Mouse (Mus musculus) cerebellum, adult 2 months (tissue): ENCODE results near the gene Dusp16. TPM values are rescaled to one million over a fixed set of nuclear protein-coding genes. Genes with fewer than 3 reads are reported as not detected.

Experiments used
- DNase-seq, 2 experiments: peaks; one replicate each; pipeline ENCODE4 v3.0.0; 2021
- H3K27ac ChIP-seq: fragments of 200-500 bp; 2 replicates; pipeline ENCODE4 v1.5.1; 2012; ENCODE audit warnings: low read length, control low read depth, inconsistent platforms; ENCODE audit not compliant: insufficient read depth
- H3K27me3 ChIP-seq: fragments of 200-500 bp; 2 replicates; pipeline ENCODE4 v1.6.1; 2012; ENCODE audit warnings: inconsistent platforms, mild to moderate bottlenecking, low read length, moderate library complexity; ENCODE audit not compliant: control insufficient read depth, insufficient read depth
- H3K4me1 ChIP-seq: fragments of 200-500 bp; 2 replicates; pipeline ENCODE4 v1.6.1; 2011; ENCODE audit warnings: low read length; ENCODE audit not compliant: control insufficient read depth, insufficient read depth
- H3K4me3 ChIP-seq: fragments of 200-500 bp; replicated peaks from 2 replicates; pipeline ENCODE3; 2011; ENCODE audit warnings: mild to moderate bottlenecking, low read depth, low read length, control low read depth; ENCODE audit not compliant: insufficient read depth
- CTCF ChIP-seq: fragments of 200-500 bp; IDR thresholded peaks from 2 replicates; pipeline ENCODE4 v1.5.1; 2011; ENCODE audit warnings: low read depth, mild to moderate bottlenecking, control low read depth, low read length, moderate library complexity, borderline replicate concordance; ENCODE audit not compliant: insufficient read depth
- POLR2A ChIP-seq: fragments of 200-500 bp; IDR thresholded peaks from 2 replicates; pipeline ENCODE4 v1.6.1; 2011; ENCODE audit warnings: low read length, control low read depth, borderline replicate concordance; ENCODE audit not compliant: insufficient read depth
- WGBS: fragments of 180-500 bp; shearing (Covaris S2); methylation state at CpG from one replicate; pipeline ENCODE4 v1.1.7; 2018; 5-methylcytosine and 5-hydroxymethylcytosine counted together
- polyA plus RNA-seq: library from polyadenylated mRNA; depleted of rRNA; stranded (reverse); fragments of >200 nt; gene quantifications from 2 replicates; pipeline ENCODE4 v1.2.3, GENCODE M21; 2012; rRNA removed

Gene Dusp16
- polyA plus RNA-seq, 1 experiment: 19.8 TPM

GRCm38 (mm10) chr6:134665817-134666216 lies 126.6 kb downstream of the Dusp16 start:
- no peak overlapping the region for H3K27ac ChIP-seq
- no peaks in the 10 kb centered on the region for H3K4me1 ChIP-seq
- TF ChIP-seq POLR2A (no peak), CTCF (no peak)
- 85% methylated on average over 9 of the region's 9 CpGs for WGBS
- no peak overlapping the region for H3K4me3 ChIP-seq
- no peak for DNase-seq
- H3K27me3 ChIP-seq: no peaks in the 10 kb centered on the region

Other genes with a start within 250 kb of the Dusp16 start
- 26.1 and 28.0 TPM in 2 replicates for gene Lrp6, start 225.7 kb downstream of the Dusp16 start, polyA plus RNA-seq
- 8.5 and 9.1 TPM in 2 replicates for gene Mansc1, start 160.1 kb downstream of the Dusp16 start, polyA plus RNA-seq
- 38.1 and 39.9 TPM in 2 replicates for gene Borcs5, start 153.1 kb downstream of the Dusp16 start, polyA plus RNA-seq
- 42.3 and 47.6 TPM in 2 replicates for gene Crebl2, start 37.5 kb upstream of the Dusp16 start, polyA plus RNA-seq
- 30.5 and 32.5 TPM in 2 replicates for gene Gpr19, start 106.0 kb upstream of the Dusp16 start, polyA plus RNA-seq
- gene Cdkn1b, start 127.8 kb upstream of the Dusp16 start, polyA plus RNA-seq: 45.6 and 52.7 TPM in 2 replicates
- 1.5 TPM in 2 replicates for gene Apold1, start 189.1 kb upstream of the Dusp16 start, polyA plus RNA-seq
- gene Ddx47, start 219.0 kb upstream of the Dusp16 start, polyA plus RNA-seq: 83.0 and 84.6 TPM in 2 replicates